Mouse (Mus musculus): ENCODE data around the gene Lamb3. TPM values are rescaled to one million over a fixed set of nuclear protein-coding genes. Genes with fewer than 3 reads are reported as not detected.
A peak's percentile ranks its signal among the peaks of the same experiment; 100 is the strongest.

Gene Lamb3
- polyA plus RNA-seq, 1 experiment from 2014 or later = not detected

DNA sequence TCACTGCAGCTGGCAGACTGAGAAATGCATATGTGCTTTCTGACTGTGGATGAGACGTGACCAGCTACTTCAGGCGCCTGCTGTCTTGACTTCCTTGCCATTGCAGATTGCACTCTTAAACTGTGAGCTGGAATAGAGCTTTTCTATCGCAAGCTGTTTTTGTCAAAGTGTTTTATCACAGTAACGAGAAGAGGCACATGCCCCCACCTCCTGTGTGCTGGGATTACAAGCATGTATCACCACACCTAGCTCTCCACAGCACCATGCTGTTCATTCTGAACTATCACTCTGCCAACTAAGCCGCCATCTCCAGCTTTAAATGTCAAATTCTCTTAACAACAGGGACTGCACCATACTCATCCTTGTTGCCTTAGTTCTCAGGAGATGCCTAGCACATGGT is 173.4 kb downstream of the Lamb3 start:
- no peak for ATAC-seq (ENCODE audit: low FRiP score)
- H3K36me3 ChIP-seq (ENCODE audit: control insufficient read depth, insufficient read depth, low read length) = no peaks in the 10 kb centered on the region
- peaks cover 5% of the 10 kb centered on the region for H3K4me1 ChIP-seq (ENCODE audit: control insufficient read depth, insufficient read depth, low read length)
- no peak for DNase-seq (ENCODE audit: low spot score, missing footprints)
- 90% methylated on average over 5 of the region's 5 CpGs for WGBS
- no peak overlapping the region for H3K27ac ChIP-seq (ENCODE audit: low read depth, low read length)
- H3K9me3 ChIP-seq (ENCODE audit: control insufficient read depth, low read length) = no peaks in the 10 kb centered on the region
- H3K27me3 ChIP-seq (ENCODE audit: control insufficient read depth, insufficient read depth, low read length) = no peaks in the 10 kb centered on the region
- no peak overlapping the region for H3K9ac ChIP-seq (ENCODE audit: low read length)
- H3K4me3 ChIP-seq (ENCODE audit: low read depth, low read length) = no peak overlapping the region
- no peak overlapping the region for H3K4me2 ChIP-seq

DNA sequence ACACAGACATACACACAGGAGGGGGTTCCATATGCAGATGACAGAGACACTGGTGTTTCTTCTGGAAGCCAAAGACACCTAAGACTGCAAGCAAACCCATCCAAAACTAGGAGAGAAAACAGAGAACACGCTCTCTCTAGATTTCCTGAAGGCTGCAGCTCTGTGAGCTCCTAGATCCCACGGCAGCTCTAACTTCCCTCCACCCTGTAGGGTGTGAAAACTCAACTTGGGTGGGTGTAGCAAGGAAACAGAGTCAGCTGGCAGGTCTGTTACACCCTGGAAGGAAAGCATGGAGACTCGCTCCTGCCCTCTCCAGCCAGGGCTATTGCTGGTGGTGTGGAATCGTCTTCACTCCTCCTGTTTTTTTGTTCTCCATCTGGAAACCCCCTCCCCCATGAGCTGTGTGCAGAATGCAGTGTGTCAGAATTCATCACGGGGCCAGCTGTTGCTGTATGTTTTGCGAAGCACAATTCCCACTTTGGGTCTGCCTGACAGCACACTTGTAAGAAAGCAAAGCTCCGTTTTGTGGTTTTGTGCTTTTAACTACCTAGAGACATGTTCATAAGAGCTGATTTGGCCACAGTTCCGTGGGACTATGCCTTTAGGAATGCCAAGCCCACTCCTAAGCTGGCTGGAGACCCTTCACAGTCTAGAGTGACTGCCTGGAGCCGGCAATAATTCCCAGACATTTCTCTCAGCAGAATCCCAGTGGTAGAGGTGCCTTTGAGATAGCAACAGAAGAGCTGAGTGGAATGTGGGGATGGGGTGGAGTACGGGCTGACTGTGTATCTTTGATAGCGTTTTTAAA is 174.3 kb downstream of the Lamb3 start:
- Histone ChIP-seq H3K9ac (ENCODE audit: low read length) (peak overlapping the region; percentile 51), H3K4me1 (ENCODE audit: control insufficient read depth, insufficient read depth, low read length) (peaks cover 6% of the 10 kb centered on the region), H3K36me3 (ENCODE audit: control insufficient read depth, insufficient read depth, low read length) (no peaks in the 10 kb centered on the region), H3K9me3 (ENCODE audit: control insufficient read depth, low read length) (no peaks in the 10 kb centered on the region), H3K27ac (ENCODE audit: low read depth, low read length) (no peak overlapping the region), H3K4me3 (ENCODE audit: low read depth, low read length) (peak overlapping the region; percentile 28), H3K27me3 (ENCODE audit: control insufficient read depth, insufficient read depth, low read length) (no peaks in the 10 kb centered on the region), H3K4me2 (peak overlapping the region; percentile 53)
- 30% methylated on average over 11 of the region's 11 CpGs for WGBS
- DNase-seq (ENCODE audit: low spot score, missing footprints) (peak; percentile 89), ATAC-seq (ENCODE audit: low FRiP score) (peak; percentile 40)

DNA sequence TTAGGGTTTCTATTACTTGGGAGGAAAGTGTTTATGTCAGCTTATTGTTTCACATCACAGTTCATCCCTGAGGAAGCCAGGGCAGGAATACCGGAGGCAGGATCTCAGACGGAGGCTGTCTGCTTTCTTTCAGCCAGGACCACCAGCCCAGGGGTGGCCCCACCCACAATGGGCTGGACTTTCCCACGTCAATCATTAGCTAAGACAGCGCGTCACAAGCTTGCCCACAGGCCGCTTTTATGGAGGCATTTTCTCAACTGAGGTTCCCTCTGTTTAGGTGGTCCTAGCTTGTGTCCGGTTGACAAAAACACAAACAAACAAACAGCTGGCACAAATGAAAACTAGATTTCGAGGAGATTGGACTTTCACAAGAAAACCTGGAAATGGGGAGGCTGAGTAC is 174.9 kb downstream of the Lamb3 start:
- H3K27me3 ChIP-seq (ENCODE audit: control insufficient read depth, insufficient read depth, low read length) = no peaks in the 10 kb centered on the region
- peak overlapping the region; percentile 28 for H3K4me3 ChIP-seq (ENCODE audit: low read depth, low read length)
- DNase-seq (ENCODE audit: low spot score, missing footprints) = peak; percentile 97
- peak overlapping the region; percentile 51 for H3K9ac ChIP-seq (ENCODE audit: low read length)
- ATAC-seq (ENCODE audit: low FRiP score) = peak; percentile 88
- H3K4me1 ChIP-seq (ENCODE audit: control insufficient read depth, insufficient read depth, low read length) = peaks cover 6% of the 10 kb centered on the region
- H3K4me2 ChIP-seq = peak overlapping the region; percentile 53
- H3K9me3 ChIP-seq (ENCODE audit: control insufficient read depth, low read length) = no peaks in the 10 kb centered on the region
- WGBS = under 1% methylated on average over 8 of the region's 8 CpGs
- no peak overlapping the region for H3K27ac ChIP-seq (ENCODE audit: low read depth, low read length)
- no peaks in the 10 kb centered on the region for H3K36me3 ChIP-seq (ENCODE audit: control insufficient read depth, insufficient read depth, low read length)

DNA sequence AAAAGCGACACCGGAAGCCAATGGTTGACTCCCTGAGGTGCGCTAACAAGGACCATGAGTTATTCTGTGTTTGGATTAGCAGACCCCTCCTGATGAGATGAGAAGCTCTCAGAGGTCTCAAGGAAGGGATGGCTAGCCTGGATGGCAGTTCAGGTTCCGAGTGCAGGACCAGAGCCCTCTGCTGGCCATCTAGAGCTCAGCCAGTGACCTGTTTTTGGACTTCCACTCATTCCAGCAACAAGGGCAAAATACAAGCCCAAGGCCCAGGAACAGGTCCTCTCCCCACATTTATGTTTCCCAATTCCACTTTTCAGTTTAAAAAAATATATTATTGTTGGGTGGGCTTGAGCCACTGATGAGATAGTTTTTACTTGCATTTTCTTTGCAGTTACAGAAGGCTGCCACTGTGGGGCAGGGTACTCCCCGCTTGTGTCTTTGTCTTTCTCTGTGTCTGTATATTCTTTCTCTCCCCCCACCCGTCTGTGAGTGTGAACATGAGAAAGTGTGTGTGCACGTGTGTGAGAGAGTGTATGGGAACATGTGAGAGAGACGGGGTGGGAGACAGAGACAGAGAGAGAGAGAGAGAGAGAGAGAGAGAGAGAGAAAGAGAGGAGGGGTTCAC is 175.5 kb downstream of the Lamb3 start:
- H3K9ac ChIP-seq (ENCODE audit: low read length) = peak overlapping the region; percentile 51
- 8% methylated on average over 8 of the region's 8 CpGs for WGBS
- H3K27me3 ChIP-seq (ENCODE audit: control insufficient read depth, insufficient read depth, low read length) = no peaks in the 10 kb centered on the region
- DNase-seq (ENCODE audit: low spot score, missing footprints) (peak; percentile 93), ATAC-seq (ENCODE audit: low FRiP score) (peak; percentile 72)
- H3K4me3 ChIP-seq (ENCODE audit: low read depth, low read length) = peak overlapping the region; percentile 28
- peak overlapping the region; percentile 53 for H3K4me2 ChIP-seq
- no peaks in the 10 kb centered on the region for H3K36me3 ChIP-seq (ENCODE audit: control insufficient read depth, insufficient read depth, low read length)
- H3K9me3 ChIP-seq (ENCODE audit: control insufficient read depth, low read length) = no peaks in the 10 kb centered on the region
- no peak overlapping the region for H3K27ac ChIP-seq (ENCODE audit: low read depth, low read length)
- peaks cover 6% of the 10 kb centered on the region for H3K4me1 ChIP-seq (ENCODE audit: control insufficient read depth, insufficient read depth, low read length)

DNA sequence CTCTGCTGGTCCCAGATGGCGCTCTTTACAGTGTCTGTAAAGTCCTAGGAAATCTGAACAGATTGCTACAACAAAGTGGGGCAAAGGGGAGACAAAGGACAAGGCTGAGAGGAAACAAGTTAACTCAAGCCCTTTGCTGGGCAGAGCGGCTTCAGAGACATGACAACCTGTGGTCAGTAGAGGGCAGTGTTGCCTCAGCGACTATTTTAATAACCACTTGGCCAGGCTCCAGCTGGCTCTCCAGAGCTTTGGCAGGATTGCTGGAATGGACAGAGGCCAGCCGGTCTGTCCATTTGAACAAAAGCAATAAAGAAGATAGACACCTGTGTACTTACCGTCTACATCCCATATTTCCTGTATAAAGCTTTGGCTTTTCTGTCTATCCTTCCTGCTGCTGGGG is 178.6 kb downstream of the Lamb3 start:
- Histone ChIP-seq H3K27ac (ENCODE audit: low read depth, low read length) (peak overlapping the region; percentile 44; the same call in 1 of the 2 replicates), H3K4me1 (ENCODE audit: control insufficient read depth, insufficient read depth, low read length) (peaks cover 23% of the 10 kb centered on the region), H3K4me2 (no peak overlapping the region), H3K9me3 (ENCODE audit: control insufficient read depth, low read length) (no peaks in the 10 kb centered on the region), H3K27me3 (ENCODE audit: control insufficient read depth, insufficient read depth, low read length) (no peaks in the 10 kb centered on the region), H3K36me3 (ENCODE audit: control insufficient read depth, insufficient read depth, low read length) (no peaks in the 10 kb centered on the region), H3K4me3 (ENCODE audit: low read depth, low read length) (no peak overlapping the region), H3K9ac (ENCODE audit: low read length) (peak overlapping the region; percentile 45; the same call in 1 of the 2 replicates)
- peak; percentile 38 for ATAC-seq (ENCODE audit: low FRiP score)
- 3% methylated on average over 5 of the region's 5 CpGs for WGBS
- DNase-seq (ENCODE audit: low spot score, missing footprints) = peak; percentile 98

DNA sequence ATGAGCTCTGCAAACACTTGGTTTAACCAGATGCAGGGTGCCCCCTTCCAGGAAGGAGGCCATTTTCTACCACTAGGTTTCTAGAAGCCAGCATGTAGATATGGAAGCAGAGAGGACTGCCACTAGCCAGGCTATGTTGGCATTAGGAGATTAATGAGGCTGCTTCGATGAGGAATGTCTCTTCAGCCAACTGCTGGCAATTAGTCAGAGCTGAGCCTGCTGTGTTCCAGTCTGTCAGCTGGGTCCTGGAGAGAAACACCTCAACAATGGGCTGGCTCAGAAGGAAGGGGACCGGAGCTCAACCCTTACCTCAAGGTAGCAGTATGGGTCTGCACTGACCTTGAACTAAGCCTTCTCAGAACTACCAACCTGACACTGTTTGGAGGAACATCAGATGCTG is 179.7 kb downstream of the Lamb3 start:
- ATAC-seq (ENCODE audit: low FRiP score) = no peak
- H3K36me3 ChIP-seq (ENCODE audit: control insufficient read depth, insufficient read depth, low read length) = no peaks in the 10 kb centered on the region
- H3K4me2 ChIP-seq = no peak overlapping the region
- H3K9ac ChIP-seq (ENCODE audit: low read length) = no peak overlapping the region
- no peaks in the 10 kb centered on the region for H3K27me3 ChIP-seq (ENCODE audit: control insufficient read depth, insufficient read depth, low read length)
- WGBS = 67% methylated on average over 2 of the region's 2 CpGs
- H3K4me3 ChIP-seq (ENCODE audit: low read depth, low read length) = no peak overlapping the region
- DNase-seq (ENCODE audit: low spot score, missing footprints) = peak; percentile 82
- H3K4me1 ChIP-seq (ENCODE audit: control insufficient read depth, insufficient read depth, low read length) = peaks cover 21% of the 10 kb centered on the region
- H3K9me3 ChIP-seq (ENCODE audit: control insufficient read depth, low read length) = no peaks in the 10 kb centered on the region
- H3K27ac ChIP-seq (ENCODE audit: low read depth, low read length) = no peak overlapping the region

DNA sequence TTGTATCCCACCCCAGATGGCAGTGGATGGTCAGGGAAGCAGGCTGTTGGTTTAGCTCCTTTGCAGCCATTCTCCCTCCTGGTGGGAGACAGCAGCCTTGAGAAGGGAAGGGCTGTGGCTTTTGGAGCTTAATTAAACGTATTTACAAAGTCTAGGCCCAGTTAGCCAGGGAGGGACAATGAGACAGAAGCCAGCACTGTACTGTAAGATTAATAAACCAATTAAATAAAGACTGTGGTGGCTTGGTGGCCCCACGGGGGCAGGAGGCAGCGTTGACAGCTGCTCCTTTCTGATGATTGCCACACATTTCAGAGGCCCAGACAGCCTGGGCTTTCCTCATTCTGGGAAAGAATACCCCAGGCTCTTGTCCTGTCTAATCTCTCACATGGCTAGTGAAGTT is 182.0 kb downstream of the Lamb3 start:
- Histone ChIP-seq H3K36me3 (ENCODE audit: control insufficient read depth, insufficient read depth, low read length) (no peaks in the 10 kb centered on the region), H3K27ac (ENCODE audit: low read depth, low read length) (peak overlapping the region; percentile 68), H3K9ac (ENCODE audit: low read length) (no peak overlapping the region), H3K4me3 (ENCODE audit: low read depth, low read length) (no peak overlapping the region), H3K27me3 (ENCODE audit: control insufficient read depth, insufficient read depth, low read length) (no peaks in the 10 kb centered on the region), H3K4me2 (no peak overlapping the region), H3K9me3 (ENCODE audit: control insufficient read depth, low read length) (no peaks in the 10 kb centered on the region), H3K4me1 (ENCODE audit: control insufficient read depth, insufficient read depth, low read length) (peaks cover 21% of the 10 kb centered on the region)
- ATAC-seq (ENCODE audit: low FRiP score) = peak; percentile 72
- 7% methylated on average over 3 of the region's 3 CpGs for WGBS
- peak; percentile 87 for DNase-seq (ENCODE audit: low spot score, missing footprints)

DNA sequence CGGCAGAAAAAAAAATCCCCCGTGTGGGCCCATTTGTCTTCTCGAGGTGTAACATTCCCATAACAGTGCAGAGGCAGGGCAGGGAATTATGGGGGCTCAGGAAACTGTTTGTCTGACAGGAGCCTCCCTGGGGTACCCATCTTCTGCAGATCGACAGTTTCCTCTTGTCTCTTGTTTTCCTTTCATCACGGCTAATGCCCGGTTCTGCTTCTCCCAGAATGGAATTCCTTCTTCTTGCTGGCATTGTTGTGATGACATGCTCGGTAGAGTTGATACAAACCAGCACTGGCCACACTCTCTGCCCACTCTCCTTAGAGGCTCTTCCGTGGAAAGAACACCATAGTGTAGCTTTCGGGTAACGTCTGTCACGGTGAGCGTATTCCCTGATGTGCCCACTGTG is 182.5 kb downstream of the Lamb3 start:
- ATAC-seq (ENCODE audit: low FRiP score) = no peak
- no peak overlapping the region for H3K4me2 ChIP-seq
- no peaks in the 10 kb centered on the region for H3K9me3 ChIP-seq (ENCODE audit: control insufficient read depth, low read length)
- no peak overlapping the region for H3K4me3 ChIP-seq (ENCODE audit: low read depth, low read length)
- H3K27ac ChIP-seq (ENCODE audit: low read depth, low read length) = peak overlapping the region; percentile 57
- 40% methylated on average over 12 of the region's 12 CpGs for WGBS
- peak; percentile 86 for DNase-seq (ENCODE audit: low spot score, missing footprints)
- no peaks in the 10 kb centered on the region for H3K36me3 ChIP-seq (ENCODE audit: control insufficient read depth, insufficient read depth, low read length)
- no peak overlapping the region for H3K9ac ChIP-seq (ENCODE audit: low read length)
- no peaks in the 10 kb centered on the region for H3K27me3 ChIP-seq (ENCODE audit: control insufficient read depth, insufficient read depth, low read length)
- H3K4me1 ChIP-seq (ENCODE audit: control insufficient read depth, insufficient read depth, low read length) = peaks cover 21% of the 10 kb centered on the region

DNA sequence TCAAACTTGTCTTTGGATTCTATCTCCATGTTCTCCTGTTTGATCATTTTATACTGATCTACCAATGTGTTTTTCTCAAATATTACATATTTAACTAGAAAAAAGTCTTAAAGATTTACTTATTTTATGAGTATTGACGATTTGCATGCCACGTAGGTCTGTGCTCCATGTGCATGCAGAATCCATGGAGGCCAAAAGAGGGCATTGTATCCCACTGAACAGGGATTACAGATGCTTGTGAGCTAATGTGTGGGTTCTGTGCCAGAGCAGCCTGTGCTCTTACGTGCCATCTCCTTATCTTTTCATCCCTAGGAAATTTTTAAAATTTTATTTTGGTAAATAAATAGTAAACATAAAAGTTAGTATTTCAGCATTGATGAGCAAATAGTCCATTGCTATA is 184.8 kb downstream of the Lamb3 start:
- Histone ChIP-seq H3K4me2 (no peak overlapping the region), H3K27ac (ENCODE audit: low read depth, low read length) (no peak overlapping the region), H3K4me3 (ENCODE audit: low read depth, low read length) (no peak overlapping the region), H3K36me3 (ENCODE audit: control insufficient read depth, insufficient read depth, low read length) (no peaks in the 10 kb centered on the region), H3K9ac (ENCODE audit: low read length) (no peak overlapping the region), H3K9me3 (ENCODE audit: control insufficient read depth, low read length) (no peaks in the 10 kb centered on the region), H3K4me1 (ENCODE audit: control insufficient read depth, insufficient read depth, low read length) (peaks cover 17% of the 10 kb centered on the region), H3K27me3 (ENCODE audit: control insufficient read depth, insufficient read depth, low read length) (no peaks in the 10 kb centered on the region)
- 90% methylated on average over 3 of the region's 3 CpGs for WGBS
- ATAC-seq (ENCODE audit: low FRiP score) = no peak
- DNase-seq (ENCODE audit: low spot score, missing footprints) = no peak
